Mouse (Mus musculus) olfactory bulb, adult 2 months (tissue): Measurements from ENCODE around the gene Pdlim7. TPM values are rescaled to one million over a fixed set of nuclear protein-coding genes. Genes with fewer than 3 reads are reported as not detected.

Experiments used
- H3K27ac ChIP-seq: fragments of 200-500 bp; 2 replicates; pipeline ENCODE4 v1.5.1; 2012; ENCODE audit warnings: low read depth, low read length; ENCODE audit not compliant: insufficient read depth
- H3K4me1 ChIP-seq: fragments of 200-500 bp; 2 replicates; pipeline ENCODE4 v1.6.1; 2012; ENCODE audit warnings: low read length; ENCODE audit not compliant: control insufficient read depth, insufficient read depth
- H3K4me3 ChIP-seq: fragments of 200-500 bp; 2 replicates; pipeline ENCODE4 v1.5.1; 2012; ENCODE audit warnings: mild to moderate bottlenecking, low read depth, low read length, moderate library complexity; ENCODE audit not compliant: insufficient read depth
- CTCF ChIP-seq: fragments of 200-500 bp; IDR thresholded peaks from 2 replicates; pipeline ENCODE4 v1.5.1; 2012; ENCODE audit warnings: low read depth, mild to moderate bottlenecking, low read length, moderate library complexity; ENCODE audit not compliant: insufficient read depth
- POLR2A ChIP-seq: fragments of 200-500 bp; IDR thresholded peaks from 2 replicates; pipeline ENCODE4 v1.6.1; 2012; ENCODE audit warnings: mild to moderate bottlenecking, low read depth, low read length, moderate library complexity; ENCODE audit not compliant: insufficient read depth
- WGBS: fragments of 180-500 bp; shearing (Covaris S2); methylation state at CpG from one replicate; pipeline ENCODE4 v1.1.7; 2018; 5-methylcytosine and 5-hydroxymethylcytosine counted together
- polyA plus RNA-seq: library from polyadenylated mRNA; stranded (reverse); fragments of >200 nt; gene quantifications from 2 replicates; pipeline ENCODE4 v1.2.4, GENCODE M21; 2012; ENCODE audit warnings: low replicate concordance; ENCODE audit not compliant: missing spikeins, insufficient read depth, insufficient read length

Pdlim7 gene
- polyA plus RNA-seq, 1 experiment, result not detected

DNA sequence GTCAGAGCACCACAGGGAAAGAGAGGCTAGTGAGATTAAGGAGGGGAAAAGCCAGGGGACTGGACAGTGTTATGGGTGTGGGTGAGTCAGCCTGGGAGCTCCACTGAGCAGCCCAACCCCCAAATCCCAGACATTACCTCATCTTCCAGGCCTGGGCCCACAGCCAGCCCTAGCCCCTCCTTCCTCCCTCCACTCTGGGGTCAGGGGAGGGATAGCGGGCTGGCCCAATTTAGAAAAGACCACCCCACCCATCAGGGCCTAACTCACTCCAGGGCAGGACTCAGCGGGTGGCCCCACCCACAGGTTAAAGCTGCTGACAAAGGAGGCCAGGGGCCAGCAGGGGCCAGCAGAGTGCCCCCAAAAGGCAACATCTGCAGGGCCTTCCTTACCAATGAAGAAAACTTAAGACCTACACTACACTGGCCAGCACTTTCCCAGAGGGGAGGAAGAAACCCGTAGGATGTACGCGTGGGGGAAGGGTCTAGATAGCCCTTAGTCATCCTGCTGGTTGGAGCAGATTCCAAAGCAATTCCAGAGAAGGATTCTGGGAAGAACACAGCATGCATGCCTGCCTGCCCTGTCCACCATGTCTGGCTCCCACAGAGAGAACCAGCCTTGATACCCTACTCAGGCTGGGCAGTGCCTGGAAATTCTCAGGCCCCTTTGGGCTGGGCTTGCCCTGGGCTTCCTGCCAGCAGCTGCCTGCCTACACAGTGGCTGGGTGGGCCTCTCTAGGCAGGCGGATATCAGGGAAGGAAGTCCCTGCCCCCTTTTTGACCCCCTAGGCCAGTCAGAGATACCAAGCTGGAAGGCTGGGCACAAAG is 2.6 kb downstream of the Pdlim7 start:
- H3K4me1 ChIP-seq, result peaks cover 38% of the 10 kb centered on the region
- WGBS, result 27% methylated on average over 6 of the region's 6 CpGs
- no peak for TF ChIP-seq POLR2A
- TF ChIP-seq CTCF, result no peak
- H3K27ac ChIP-seq, result no peak overlapping the region
- H3K4me3 ChIP-seq, result no peak overlapping the region

GRCm38 (mm10) chr13:55510332-55510667 is 3.2 kb downstream of the Pdlim7 start:
- H3K4me1 ChIP-seq, result peaks cover 38% of the 10 kb centered on the region
- no peak overlapping the region for H3K27ac ChIP-seq
- no peak for TF ChIP-seq CTCF
- TF ChIP-seq POLR2A, result no peak
- no peak overlapping the region for H3K4me3 ChIP-seq
- 43% methylated on average over 3 of the region's 3 CpGs for WGBS

DNA sequence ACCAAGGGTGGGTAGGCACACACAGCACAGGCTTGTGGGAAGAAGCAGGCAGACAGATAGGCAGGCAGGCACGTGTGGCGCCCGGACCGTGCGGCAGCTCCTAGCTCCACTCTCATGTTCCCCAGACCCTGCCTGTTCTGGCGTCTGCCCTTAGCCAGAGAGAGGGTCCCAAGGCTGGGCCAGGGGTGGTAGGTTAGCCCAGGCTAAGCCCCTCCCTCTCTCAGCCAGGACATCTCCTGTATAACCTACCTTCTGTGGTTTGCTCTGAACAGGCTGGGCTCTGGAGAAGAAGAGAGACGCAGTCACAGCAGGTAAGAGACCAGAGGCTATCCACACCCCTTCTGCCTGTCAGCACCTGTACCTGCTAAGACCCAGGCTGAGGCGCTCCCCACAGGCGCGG is 4.9 kb downstream of the Pdlim7 start:
- WGBS, result 93% methylated on average over 10 of the region's 10 CpGs
- Histone ChIP-seq H3K27ac (no peak overlapping the region), H3K4me3 (no peak overlapping the region), H3K4me1 (peaks cover 35% of the 10 kb centered on the region)
- TF ChIP-seq CTCF (no peak), POLR2A (no peak)

GRCm38 (mm10) chr13:55507877-55508276 is 5.6 kb downstream of the Pdlim7 start:
- no peak overlapping the region for H3K27ac ChIP-seq
- peaks cover 35% of the 10 kb centered on the region for H3K4me1 ChIP-seq
- TF ChIP-seq POLR2A, result no peak
- no peak for TF ChIP-seq CTCF
- 65% methylated on average over 11 of the region's 11 CpGs for WGBS
- H3K4me3 ChIP-seq, result no peak overlapping the region

DNA sequence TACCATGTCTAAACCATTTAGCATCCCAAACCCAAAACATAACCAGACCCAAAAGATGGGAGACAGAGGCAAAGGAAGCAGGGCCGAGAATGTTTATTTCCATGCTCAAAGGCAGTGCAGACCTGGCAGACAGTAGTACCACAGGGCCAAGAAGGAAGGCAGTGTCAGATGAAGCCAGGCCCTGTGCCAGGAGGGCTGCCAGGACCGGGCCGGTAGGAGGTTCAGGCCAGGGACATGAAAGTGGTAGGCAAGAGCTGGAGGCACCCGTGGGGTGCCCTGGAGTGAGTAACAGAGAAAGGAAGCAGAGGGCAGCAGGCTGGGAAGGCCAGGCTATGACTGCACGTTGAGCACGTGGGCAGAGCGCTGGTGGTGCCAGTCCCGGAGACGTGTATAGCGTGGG is 6.8 kb downstream of the Pdlim7 start:
- WGBS, result 45% methylated on average over 10 of the region's 10 CpGs
- Histone ChIP-seq H3K4me1 (peaks cover 25% of the 10 kb centered on the region), H3K27ac (no peak overlapping the region), H3K4me3 (no peak overlapping the region)
- TF ChIP-seq POLR2A (no peak), CTCF (no peak)

- Histone ChIP-seq H3K27ac (no peak overlapping the region), H3K4me1 (peaks cover 17% of the 10 kb centered on the region), H3K4me3 (no peak overlapping the region)
- 87% methylated on average over 9 of the region's 9 CpGs for WGBS
- TF ChIP-seq POLR2A, result no peak
- no peak for TF ChIP-seq CTCF
Measured at GRCm38 (mm10) chr13:55505810-55506209, 7.7 kb downstream of the Pdlim7 start.

DNA sequence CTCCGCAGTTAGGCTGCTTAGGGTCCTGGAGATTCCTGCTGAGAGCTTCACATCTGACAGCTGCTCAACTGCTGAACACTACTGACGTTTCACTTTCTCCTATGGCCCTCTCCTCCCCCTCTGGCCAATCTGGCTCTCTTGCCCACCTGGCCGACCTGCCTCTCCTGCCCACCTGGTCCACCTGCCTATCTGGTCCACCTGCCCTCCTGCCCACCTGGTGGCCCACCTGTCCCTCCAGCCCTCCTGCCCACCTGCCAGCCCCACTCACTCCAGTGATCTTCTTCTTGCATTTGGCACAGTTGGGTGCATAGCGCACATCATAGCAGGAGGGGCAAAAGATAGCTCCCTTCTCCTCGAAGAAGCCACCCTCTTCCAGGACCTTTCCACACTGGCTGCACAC is 9.1 kb downstream of the Pdlim7 start:
- Histone ChIP-seq H3K4me1 (peaks cover 11% of the 10 kb centered on the region), H3K27ac (no peak overlapping the region), H3K4me3 (no peak overlapping the region)
- no peak for TF ChIP-seq CTCF
- WGBS, result 82% methylated on average over 5 of the region's 5 CpGs

- no peak overlapping the region for H3K4me3 ChIP-seq
- H3K4me1 ChIP-seq, result peaks cover 10% of the 10 kb centered on the region; the same call in 1 of the 2 replicates
- H3K27ac ChIP-seq, result no peak overlapping the region
- 55% methylated on average over 8 of the region's 8 CpGs for WGBS
- no peak for TF ChIP-seq CTCF
- no peak for TF ChIP-seq POLR2A
Measured at GRCm38 (mm10) chr13:55502405-55502804, 11.1 kb downstream of the Pdlim7 start.

- H3K27ac ChIP-seq, result no peak overlapping the region
- TF ChIP-seq POLR2A (no peak), CTCF (no peak)
- no peak overlapping the region for H3K4me3 ChIP-seq
- 86% methylated on average over 10 of the region's 10 CpGs for WGBS
- peaks cover 7% of the 10 kb centered on the region; the same call in 1 of the 2 replicates for H3K4me1 ChIP-seq
Measured at GRCm38 (mm10) chr13:55500575-55500974, 12.9 kb downstream of the Pdlim7 start.
